Mouse (Mus musculus) small intestine, adult 2 months (tissue): ENCODE results near the gene Atg9a. TPM values are rescaled to one million over a fixed set of nuclear protein-coding genes. Genes with fewer than 3 reads are reported as not detected.

Experiments
- H3K27ac ChIP-seq: fragments of 200-500 bp; 2 replicates; pipeline ENCODE4 v1.5.1; 2012; ENCODE audit warnings: low read depth, low read length, control low read depth, inconsistent platforms; ENCODE audit not compliant: insufficient read depth
- H3K27me3 ChIP-seq: fragments of 200-500 bp; 2 replicates; pipeline ENCODE4 v1.6.1; 2012; ENCODE audit warnings: mild to moderate bottlenecking, moderate library complexity, low read length, inconsistent platforms; ENCODE audit not compliant: control insufficient read depth, insufficient read depth
- H3K36me3 ChIP-seq: fragments of 200-500 bp; 2 replicates; pipeline ENCODE4 v1.6.1; 2012; ENCODE audit warnings: mild to moderate bottlenecking, low read length, control low read depth, inconsistent platforms; ENCODE audit not compliant: control insufficient read depth, insufficient read depth
- H3K4me1 ChIP-seq: fragments of 200-500 bp; 2 replicates; pipeline ENCODE4 v1.6.1; 2012; ENCODE audit warnings: low read length, inconsistent platforms, mixed read lengths; ENCODE audit not compliant: control insufficient read depth, insufficient read depth, insufficient read length
- H3K4me3 ChIP-seq: fragments of 200-500 bp; 2 replicates; pipeline ENCODE4 v1.5.1; 2012; ENCODE audit warnings: low read depth, mild to moderate bottlenecking, control low read depth, inconsistent platforms, low read length, moderate library complexity
- CTCF ChIP-seq: fragments of 200-500 bp; IDR thresholded peaks from 2 replicates; pipeline ENCODE4 v1.5.1; 2012; ENCODE audit warnings: low read depth, mild to moderate bottlenecking, control low read depth, inconsistent platforms, low read length, moderate library complexity, mixed read lengths; ENCODE audit not compliant: insufficient replicate concordance, insufficient read length; ENCODE audit errors: extremely low read depth
- POLR2A ChIP-seq: fragments of 200-500 bp; IDR thresholded peaks from 2 replicates; pipeline ENCODE4 v1.6.1; 2012; ENCODE audit warnings: low read depth, mild to moderate bottlenecking, control low read depth, inconsistent platforms, low read length, moderate library complexity
- WGBS: fragments of 180-500 bp; shearing (Covaris S2); methylation state at CpG from one replicate; pipeline ENCODE4 v1.1.7; 2018; 5-methylcytosine and 5-hydroxymethylcytosine counted together
- polyA plus RNA-seq: library from polyadenylated mRNA; depleted of rRNA; stranded (reverse); fragments of >200 nt; gene quantifications from 2 replicates; pipeline ENCODE4 v1.2.3, GENCODE M21; 2012

Gene Atg9a
- polyA plus RNA-seq, 1 experiment, result 148 TPM

DNA sequence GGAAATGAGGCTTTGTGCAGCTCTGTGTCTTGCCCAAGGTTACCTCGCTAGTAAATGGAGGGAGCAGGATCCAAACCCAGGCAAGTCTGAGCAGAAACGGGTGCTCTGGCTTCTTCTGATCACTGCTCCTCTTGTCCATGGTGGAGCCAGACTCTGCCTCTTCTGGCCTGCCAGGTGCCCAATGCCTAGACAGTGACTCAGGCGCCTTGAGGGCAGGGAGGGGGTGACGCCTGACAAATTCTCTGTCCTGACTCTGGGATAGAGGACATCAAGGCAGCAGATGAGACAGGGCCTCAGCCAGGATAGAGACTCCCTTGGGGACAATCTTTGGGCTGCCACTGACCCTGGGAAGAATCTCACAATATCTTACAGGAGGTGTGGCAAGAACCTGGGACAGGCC, 39.2 kb upstream of the Atg9a start:
- no peak for TF ChIP-seq CTCF
- no peak for TF ChIP-seq POLR2A
- Histone ChIP-seq H3K27me3 (no peaks in the 10 kb centered on the region), H3K36me3 (no peaks in the 10 kb centered on the region), H3K4me3 (no peak overlapping the region), H3K27ac (no peak overlapping the region), H3K4me1 (peaks cover 5% of the 10 kb centered on the region; the same call in 1 of the 2 replicates)
- WGBS, result 81% methylated on average over 4 of the region's 4 CpGs

DNA sequence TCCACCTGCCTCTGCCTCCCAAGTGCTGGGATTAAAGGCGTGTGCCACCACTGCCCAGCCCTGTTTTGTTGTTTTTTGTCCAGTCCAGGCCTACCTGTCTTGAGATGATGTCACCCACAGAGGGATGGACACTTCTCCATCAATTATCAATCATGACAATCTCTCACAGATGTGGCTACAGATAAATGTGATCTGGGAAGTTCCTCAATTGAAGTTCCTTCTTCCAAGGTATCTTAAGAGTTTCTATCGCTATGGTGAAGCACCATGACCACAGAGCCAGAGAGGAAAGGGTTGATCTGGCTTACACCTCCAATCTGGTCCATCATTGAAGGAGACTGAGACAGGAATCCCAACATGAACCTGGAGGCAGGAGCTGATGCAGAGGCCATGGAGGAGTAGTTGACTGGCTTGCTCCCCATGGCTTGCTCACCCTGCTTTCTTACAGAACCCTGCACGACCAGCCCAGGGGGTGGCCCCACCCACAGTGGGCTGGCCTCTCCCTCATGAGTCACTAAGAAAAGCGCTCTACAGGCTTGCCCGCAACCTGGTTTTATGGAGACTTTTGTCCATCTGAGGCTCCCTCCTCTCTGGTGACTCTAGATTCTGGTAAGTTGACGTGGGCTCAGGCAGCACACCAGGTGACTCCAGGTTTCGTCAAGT, 38.5 kb upstream of the Atg9a start:
- TF ChIP-seq POLR2A (no peak), CTCF (no peak)
- 64% methylated on average over 7 of the region's 7 CpGs for WGBS
- Histone ChIP-seq H3K27ac (no peak overlapping the region), H3K4me1 (peaks cover 2% of the 10 kb centered on the region; the same call in 1 of the 2 replicates), H3K27me3 (no peaks in the 10 kb centered on the region), H3K36me3 (no peaks in the 10 kb centered on the region), H3K4me3 (no peak overlapping the region)

DNA sequence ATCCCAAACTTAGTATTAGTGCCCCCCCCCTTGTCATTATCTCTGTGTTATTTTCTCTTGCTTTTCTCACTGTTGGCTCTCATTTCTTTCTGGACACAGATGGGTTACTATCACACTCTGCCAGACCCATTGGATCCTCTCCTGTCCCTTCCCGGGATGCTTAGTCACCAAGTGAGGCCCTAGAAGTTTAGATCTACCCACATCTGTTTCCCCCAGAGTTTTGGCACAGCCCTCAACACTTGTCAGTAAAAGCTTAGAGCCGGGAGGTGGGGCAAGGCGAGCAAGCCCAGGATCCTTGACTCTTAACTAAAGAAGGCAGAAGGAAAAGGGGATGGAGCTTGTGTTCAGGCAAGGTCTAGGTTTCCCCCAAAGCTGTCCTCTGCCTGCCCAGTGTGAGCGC, 37.2 kb upstream of the Atg9a start:
- no peaks in the 10 kb centered on the region for H3K36me3 ChIP-seq
- 0 out of 2 replicates have a peak, but pooled peaks cover 2% of the 10 kb centered on the region for H3K4me1 ChIP-seq
- no peak overlapping the region for H3K4me3 ChIP-seq
- 70% methylated on average over 4 of the region's 4 CpGs for WGBS
- no peak for TF ChIP-seq POLR2A
- no peaks in the 10 kb centered on the region for H3K27me3 ChIP-seq
- H3K27ac ChIP-seq, result no peak overlapping the region

DNA sequence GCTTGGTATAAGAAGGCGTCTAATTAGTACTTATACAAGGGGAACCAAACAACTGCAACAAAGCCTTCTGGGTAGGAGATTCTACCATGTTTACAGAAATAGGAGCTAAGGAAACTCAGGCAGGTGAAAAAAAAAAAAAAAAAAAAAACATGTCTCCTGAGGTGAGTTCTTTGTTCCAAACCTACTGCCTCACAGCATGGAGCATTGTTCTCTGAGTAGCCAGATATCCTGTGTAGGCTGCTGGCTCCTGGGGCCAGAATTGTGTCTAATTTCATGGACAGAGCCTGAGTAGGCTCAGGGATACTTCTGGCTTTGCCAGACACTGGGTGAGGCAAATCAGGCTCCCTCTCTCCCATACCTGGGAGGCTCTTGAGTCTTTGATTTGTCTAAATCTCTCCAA, 35.7 kb upstream of the Atg9a start:
- Histone ChIP-seq H3K4me3 (no peak overlapping the region), H3K4me1 (no peaks in the 10 kb centered on the region)
- WGBS, result 95% methylated on average over 1 of the region's 1 CpGs

DNA sequence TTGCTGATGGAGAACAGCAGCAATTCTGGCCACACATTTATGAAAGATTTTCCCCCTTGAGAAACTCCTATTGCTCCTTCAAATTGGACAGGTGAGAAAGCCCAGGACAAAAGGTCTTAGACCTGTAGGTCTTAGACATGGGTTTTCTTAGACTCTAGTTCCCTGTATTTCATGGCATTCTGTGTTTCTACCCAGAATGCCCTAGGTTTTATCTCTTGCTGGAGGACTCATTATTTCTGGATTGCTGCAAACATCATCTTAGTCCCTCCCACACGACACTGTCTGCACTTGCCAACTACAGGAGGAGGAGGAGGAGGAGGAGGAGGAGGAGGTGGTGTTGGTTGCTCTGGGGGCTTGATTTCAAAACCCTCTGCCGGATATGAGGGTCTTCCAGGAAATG, 34.1 kb upstream of the Atg9a start:
- Histone ChIP-seq H3K4me3 (no peak overlapping the region), H3K36me3 (no peaks in the 10 kb centered on the region), H3K27ac (no peak overlapping the region), H3K4me1 (no peaks in the 10 kb centered on the region), H3K27me3 (no peaks in the 10 kb centered on the region)
- 55% methylated on average over 2 of the region's 2 CpGs for WGBS
- TF ChIP-seq CTCF, result no peak
- no peak for TF ChIP-seq POLR2A

More for the DNA sequence above, 35.7 kb upstream of the Atg9a start:
- Histone ChIP-seq H3K36me3 (no peaks in the 10 kb centered on the region), H3K27me3 (no peaks in the 10 kb centered on the region), H3K27ac (no peak overlapping the region)
- TF ChIP-seq POLR2A (no peak), CTCF (no peak)

DNA sequence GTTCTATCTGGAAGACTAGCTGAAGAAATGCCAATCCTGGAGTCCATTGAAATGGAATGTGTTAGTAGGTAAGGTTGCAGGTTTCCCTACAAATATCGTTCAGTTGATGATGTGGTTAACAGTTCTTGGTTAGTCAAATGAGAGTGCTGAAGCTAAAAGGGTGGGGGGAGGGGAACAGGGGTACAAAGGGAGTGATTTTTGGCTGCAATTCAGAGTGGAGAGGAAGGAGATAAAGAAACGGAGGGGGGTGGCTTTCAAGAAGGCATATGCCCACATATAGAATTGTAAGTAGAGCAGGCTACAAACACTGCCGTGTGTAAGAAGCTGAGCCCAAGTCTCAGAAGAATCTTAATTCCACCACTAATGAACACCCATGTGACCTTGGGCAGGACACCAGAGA, 33.5 kb upstream of the Atg9a start:
- TF ChIP-seq POLR2A (no peak), CTCF (no peak)
- Histone ChIP-seq H3K36me3 (no peaks in the 10 kb centered on the region), H3K27ac (no peak overlapping the region), H3K4me3 (no peak overlapping the region), H3K4me1 (no peaks in the 10 kb centered on the region), H3K27me3 (no peaks in the 10 kb centered on the region)
- WGBS, result 49% methylated on average over 3 of the region's 3 CpGs

DNA sequence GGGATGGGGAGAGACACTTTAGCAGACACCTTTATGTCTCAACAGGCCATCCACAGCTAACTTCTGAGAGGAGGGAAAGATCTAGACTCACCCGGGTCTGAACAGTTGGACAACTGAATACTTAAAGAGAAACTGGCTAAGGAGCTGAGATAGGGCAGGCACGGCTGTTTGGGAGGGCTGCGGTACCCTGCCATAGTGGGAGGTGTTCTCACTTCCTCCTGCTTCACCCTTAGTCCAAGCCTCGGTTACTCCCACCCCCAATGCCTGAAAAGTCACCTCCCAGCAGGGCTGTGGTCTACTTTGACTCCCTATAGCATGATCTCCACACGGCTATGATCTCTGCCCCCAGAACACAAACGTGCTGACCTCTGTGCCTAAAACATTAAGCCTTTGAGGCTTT, 31.5 kb upstream of the Atg9a start:
- no peaks in the 10 kb centered on the region for H3K27me3 ChIP-seq
- no peak for TF ChIP-seq CTCF
- no peak for TF ChIP-seq POLR2A
- H3K36me3 ChIP-seq, result no peaks in the 10 kb centered on the region
- WGBS, result 56% methylated on average over 6 of the region's 6 CpGs
- H3K4me3 ChIP-seq, result no peak overlapping the region
- H3K27ac ChIP-seq, result no peak overlapping the region
- peaks cover 5% of the 10 kb centered on the region for H3K4me1 ChIP-seq
